Mouse (Mus musculus): ENCODE measurements around the gene Fgfr1op. TPM values are rescaled to one million over a fixed set of nuclear protein-coding genes. Genes with fewer than 3 reads are reported as not detected.

The Fgfr1op gene
- polyA plus RNA-seq, 1 experiment from 2014 or later: 27.5 TPM

GRCm38 (mm10) chr17:8210675-8211074 lies 45.4 kb downstream of the Fgfr1op start:
- Histone ChIP-seq H3K4me1 (no peaks in the 10 kb centered on the region), H3K9me3 (no peaks in the 10 kb centered on the region), H3K27me3 (no peaks in the 10 kb centered on the region), H3K4me3 (no peak overlapping the region), H3K27ac (no peak overlapping the region), H3K9ac (no peak overlapping the region), H3K36me3 (no peaks in the 10 kb centered on the region), H3K4me2 (no peak overlapping the region)
- no peak for ATAC-seq (ENCODE audit: insufficient number of reproducible peaks, low FRiP score, low TSS enrichment, low read depth)
- WGBS: 68% methylated on average over 10 of the region's 10 CpGs

- H3K4me2 ChIP-seq: no peak overlapping the region
- no peak for ATAC-seq (ENCODE audit: insufficient number of reproducible peaks, low FRiP score, low TSS enrichment, low read depth)
- no peak overlapping the region for H3K9ac ChIP-seq
- no peaks in the 10 kb centered on the region for H3K27me3 ChIP-seq
- H3K4me1 ChIP-seq: no peaks in the 10 kb centered on the region
- H3K4me3 ChIP-seq: no peak overlapping the region
- WGBS: 80% methylated on average over 6 of the region's 6 CpGs
- H3K9me3 ChIP-seq: no peaks in the 10 kb centered on the region
- H3K36me3 ChIP-seq: no peaks in the 10 kb centered on the region
- no peak overlapping the region for H3K27ac ChIP-seq
Observed at GRCm38 (mm10) chr17:8211399-8211798, 46.1 kb downstream of the Fgfr1op start.

GRCm38 (mm10) chr17:8214369-8214768 lies 49.1 kb downstream of the Fgfr1op start:
- H3K27me3 ChIP-seq: no peaks in the 10 kb centered on the region
- H3K9ac ChIP-seq: no peak overlapping the region
- no peak for ATAC-seq (ENCODE audit: insufficient number of reproducible peaks, low FRiP score, low TSS enrichment, low read depth)
- H3K4me3 ChIP-seq: no peak overlapping the region
- H3K4me2 ChIP-seq: no peak overlapping the region
- H3K27ac ChIP-seq: no peak overlapping the region
- H3K36me3 ChIP-seq: no peaks in the 10 kb centered on the region
- no peaks in the 10 kb centered on the region for H3K4me1 ChIP-seq
- no peaks in the 10 kb centered on the region for H3K9me3 ChIP-seq
- WGBS: 77% methylated on average over 1 of the region's 1 CpGs

GRCm38 (mm10) chr17:8215016-8215745 lies 49.9 kb downstream of the Fgfr1op start:
- Histone ChIP-seq H3K9ac (no peak overlapping the region), H3K4me3 (no peak overlapping the region), H3K9me3 (no peaks in the 10 kb centered on the region), H3K36me3 (no peaks in the 10 kb centered on the region), H3K27ac (no peak overlapping the region), H3K4me1 (no peaks in the 10 kb centered on the region), H3K4me2 (no peak overlapping the region), H3K27me3 (no peaks in the 10 kb centered on the region)
- 81% methylated on average over 12 of the region's 12 CpGs for WGBS
- no peak for ATAC-seq (ENCODE audit: insufficient number of reproducible peaks, low FRiP score, low TSS enrichment, low read depth)

- Histone ChIP-seq H3K27ac (no peak overlapping the region), H3K9ac (no peak overlapping the region), H3K4me1 (no peaks in the 10 kb centered on the region), H3K27me3 (0 out of 2 replicates have a peak, but pooled peaks cover 3% of the 10 kb centered on the region), H3K4me3 (no peak overlapping the region), H3K4me2 (no peak overlapping the region), H3K36me3 (no peaks in the 10 kb centered on the region), H3K9me3 (no peaks in the 10 kb centered on the region)
- ATAC-seq (ENCODE audit: insufficient number of reproducible peaks, low FRiP score, low TSS enrichment, low read depth): no peak
- 74% methylated on average over 10 of the region's 10 CpGs for WGBS
Observed at GRCm38 (mm10) chr17:8223225-8223624, 57.9 kb downstream of the Fgfr1op start.

- no peak overlapping the region for H3K27ac ChIP-seq
- WGBS: 63% methylated on average over 1 of the region's 1 CpGs
- ATAC-seq (ENCODE audit: insufficient number of reproducible peaks, low FRiP score, low TSS enrichment, low read depth): no peak
Observed at GRCm38 (mm10) chr17:8224072-8224471, 58.8 kb downstream of the Fgfr1op start.

GRCm38 (mm10) chr17:8225166-8225565 lies 59.9 kb downstream of the Fgfr1op start:
- 99% methylated on average over 2 of the region's 2 CpGs for WGBS
- no peak for ATAC-seq (ENCODE audit: insufficient number of reproducible peaks, low FRiP score, low TSS enrichment, low read depth)
- no peaks in the 10 kb centered on the region for H3K9me3 ChIP-seq

More at GRCm38 (mm10) chr17:8224072-8224471, 58.8 kb downstream of the Fgfr1op start:
- Histone ChIP-seq H3K36me3 (no peaks in the 10 kb centered on the region), H3K27me3 (0 out of 2 replicates have a peak, but pooled peaks cover 3% of the 10 kb centered on the region), H3K9ac (no peak overlapping the region), H3K9me3 (no peaks in the 10 kb centered on the region), H3K4me3 (no peak overlapping the region), H3K4me2 (no peak overlapping the region), H3K4me1 (no peaks in the 10 kb centered on the region)

GRCm38 (mm10) chr17:8225746-8226145 lies 60.4 kb downstream of the Fgfr1op start:
- Histone ChIP-seq H3K4me3 (no peak overlapping the region), H3K9ac (no peak overlapping the region), H3K9me3 (no peaks in the 10 kb centered on the region), H3K27ac (no peak overlapping the region), H3K36me3 (no peaks in the 10 kb centered on the region), H3K4me2 (no peak overlapping the region), H3K4me1 (no peaks in the 10 kb centered on the region), H3K27me3 (0 out of 2 replicates have a peak, but pooled peaks cover 3% of the 10 kb centered on the region)
- ATAC-seq (ENCODE audit: insufficient number of reproducible peaks, low FRiP score, low TSS enrichment, low read depth): no peak
- WGBS: 76% methylated on average over 4 of the region's 4 CpGs

More at GRCm38 (mm10) chr17:8225166-8225565, 59.9 kb downstream of the Fgfr1op start:
- Histone ChIP-seq H3K27ac (no peak overlapping the region), H3K9ac (no peak overlapping the region), H3K27me3 (0 out of 2 replicates have a peak, but pooled peaks cover 3% of the 10 kb centered on the region), H3K36me3 (no peaks in the 10 kb centered on the region), H3K4me3 (no peak overlapping the region), H3K4me1 (no peaks in the 10 kb centered on the region), H3K4me2 (no peak overlapping the region)

- H3K9me3 ChIP-seq: no peaks in the 10 kb centered on the region
- no peak overlapping the region for H3K27ac ChIP-seq
- H3K36me3 ChIP-seq: no peaks in the 10 kb centered on the region
- WGBS: 42% methylated on average over 9 of the region's 9 CpGs
- H3K4me2 ChIP-seq: no peak overlapping the region
- no peaks in the 10 kb centered on the region for H3K4me1 ChIP-seq
- no peak overlapping the region for H3K9ac ChIP-seq
- H3K27me3 ChIP-seq: 0 out of 2 replicates have a peak, but pooled peaks cover 3% of the 10 kb centered on the region
- H3K4me3 ChIP-seq: no peak overlapping the region
- no peak for ATAC-seq (ENCODE audit: insufficient number of reproducible peaks, low FRiP score, low TSS enrichment, low read depth)
Observed at GRCm38 (mm10) chr17:8228622-8229021, 63.3 kb downstream of the Fgfr1op start.

GRCm38 (mm10) chr17:8229607-8230006 lies 64.3 kb downstream of the Fgfr1op start:
- H3K27me3 ChIP-seq: 0 out of 2 replicates have a peak, but pooled peaks cover 3% of the 10 kb centered on the region
- H3K4me3 ChIP-seq: no peak overlapping the region
- 88% methylated on average over 3 of the region's 3 CpGs for WGBS
- no peak overlapping the region for H3K9ac ChIP-seq
- H3K9me3 ChIP-seq: no peaks in the 10 kb centered on the region
- no peak overlapping the region for H3K27ac ChIP-seq
- H3K4me2 ChIP-seq: no peak overlapping the region
- no peak for ATAC-seq (ENCODE audit: insufficient number of reproducible peaks, low FRiP score, low TSS enrichment, low read depth)
- no peaks in the 10 kb centered on the region for H3K36me3 ChIP-seq
- H3K4me1 ChIP-seq: no peaks in the 10 kb centered on the region

GRCm38 (mm10) chr17:8232089-8232488 lies 66.8 kb downstream of the Fgfr1op start:
- Histone ChIP-seq H3K4me2 (no peak overlapping the region), H3K9me3 (no peaks in the 10 kb centered on the region), H3K27ac (no peak overlapping the region), H3K4me3 (no peak overlapping the region), H3K9ac (no peak overlapping the region), H3K36me3 (no peaks in the 10 kb centered on the region), H3K4me1 (no peaks in the 10 kb centered on the region), H3K27me3 (no peaks in the 10 kb centered on the region)
- ATAC-seq (ENCODE audit: insufficient number of reproducible peaks, low FRiP score, low TSS enrichment, low read depth): no peak
- WGBS: 57% methylated on average over 5 of the region's 5 CpGs

- Histone ChIP-seq H3K36me3 (no peaks in the 10 kb centered on the region), H3K9ac (no peak overlapping the region), H3K27me3 (no peaks in the 10 kb centered on the region), H3K4me1 (no peaks in the 10 kb centered on the region), H3K9me3 (no peaks in the 10 kb centered on the region), H3K27ac (no peak overlapping the region), H3K4me3 (no peak overlapping the region), H3K4me2 (no peak overlapping the region)
- ATAC-seq (ENCODE audit: insufficient number of reproducible peaks, low FRiP score, low TSS enrichment, low read depth): no peak
- 52% methylated on average over 15 of the region's 15 CpGs for WGBS
Observed at GRCm38 (mm10) chr17:8233618-8234214, 68.4 kb downstream of the Fgfr1op start.
